Mouse (Mus musculus): ENCODE data around the gene Ifnlr1.
"Not testable (repeated sequence)": the region's sequence is repeated elsewhere in the genome, so short reads cannot be mapped to it uniquely, and the experiment has no call there.

Gene Ifnlr1

GRCm38 (mm10) chr4:135683553-135683952 is 2.5 kb upstream of the Ifnlr1 start:
- no peak for DNase-seq (ENCODE audit: extremely low read depth, low read depth, low spot score)

- no peak for DNase-seq (ENCODE audit: extremely low read depth, low read depth, low spot score)
Measured at GRCm38 (mm10) chr4:135684731-135685130, 1.4 kb upstream of the Ifnlr1 start.

- no peak for DNase-seq (ENCODE audit: extremely low read depth, low read depth, low spot score)
Measured at GRCm38 (mm10) chr4:135686568-135686953, 474 bp downstream of the Ifnlr1 start.

- DNase-seq (ENCODE audit: extremely low read depth, low read depth, low spot score), result peak; percentile 95
Measured at GRCm38 (mm10) chr4:135689797-135690196, 3.7 kb downstream of the Ifnlr1 start.

GRCm38 (mm10) chr4:135690241-135690640 is 4.2 kb downstream of the Ifnlr1 start:
- no peak for DNase-seq (ENCODE audit: extremely low read depth, low read depth, low spot score)

GRCm38 (mm10) chr4:135692916-135693315 is 6.8 kb downstream of the Ifnlr1 start:
- DNase-seq (ENCODE audit: extremely low read depth, low read depth, low spot score), result no peak

- no peak for DNase-seq (ENCODE audit: extremely low read depth, low read depth, low spot score)
Measured at GRCm38 (mm10) chr4:135698498-135698897, 12.4 kb downstream of the Ifnlr1 start.

- no peak for DNase-seq (ENCODE audit: extremely low read depth, low read depth, low spot score)
Measured at GRCm38 (mm10) chr4:135703497-135703896, 17.4 kb downstream of the Ifnlr1 start.

GRCm38 (mm10) chr4:135704016-135704415 is 17.9 kb downstream of the Ifnlr1 start:
- no peak for DNase-seq (ENCODE audit: extremely low read depth, low read depth, low spot score)

GRCm38 (mm10) chr4:135706045-135706444 is 20.0 kb downstream of the Ifnlr1 start:
- DNase-seq (ENCODE audit: extremely low read depth, low read depth, low spot score), result no peak

- DNase-seq (ENCODE audit: extremely low read depth, low read depth, low spot score), result no peak
Measured at GRCm38 (mm10) chr4:135709072-135709564, 23.0 kb downstream of the Ifnlr1 start.

- DNase-seq (ENCODE audit: extremely low read depth, low read depth, low spot score), result no peak
Measured at GRCm38 (mm10) chr4:135709621-135710020, 23.5 kb downstream of the Ifnlr1 start.

- DNase-seq (ENCODE audit: extremely low read depth, low read depth, low spot score), result no peak
Measured at GRCm38 (mm10) chr4:135710392-135710791, 24.3 kb downstream of the Ifnlr1 start.

- no peak for DNase-seq (ENCODE audit: extremely low read depth, low read depth, low spot score)
Measured at GRCm38 (mm10) chr4:135714776-135715175, 28.7 kb downstream of the Ifnlr1 start.

- DNase-seq (ENCODE audit: extremely low read depth, low read depth, low spot score), result not testable (repeated sequence)
Measured at GRCm38 (mm10) chr4:135716438-135716837, 30.4 kb downstream of the Ifnlr1 start.

GRCm38 (mm10) chr4:135722540-135723290 is 36.6 kb downstream of the Ifnlr1 start:
- no peak for DNase-seq (ENCODE audit: extremely low read depth, low read depth, low spot score)

- DNase-seq (ENCODE audit: extremely low read depth, low read depth, low spot score), result no peak
Measured at GRCm38 (mm10) chr4:135726416-135726815, 40.3 kb downstream of the Ifnlr1 start.

- DNase-seq (ENCODE audit: extremely low read depth, low read depth, low spot score), result no peak
Measured at GRCm38 (mm10) chr4:135727817-135728216, 41.7 kb downstream of the Ifnlr1 start, which contains the start of gene Il22ra1. Gene Il22ra1, plus strand, starts transcription at chr4:135728172.

- no peak for DNase-seq (ENCODE audit: extremely low read depth, low read depth, low spot score)
Measured at GRCm38 (mm10) chr4:135730204-135730603, 44.1 kb downstream of the Ifnlr1 start.

- no peak for DNase-seq (ENCODE audit: extremely low read depth, low read depth, low spot score)
Measured at GRCm38 (mm10) chr4:135730951-135731350, 44.9 kb downstream of the Ifnlr1 start.

- no peak for DNase-seq (ENCODE audit: extremely low read depth, low read depth, low spot score)
Measured at GRCm38 (mm10) chr4:135733901-135734300, 47.8 kb downstream of the Ifnlr1 start.

GRCm38 (mm10) chr4:135736903-135737302 is 50.8 kb downstream of the Ifnlr1 start:
- DNase-seq (ENCODE audit: extremely low read depth, low read depth, low spot score), result no peak

- no peak for DNase-seq (ENCODE audit: extremely low read depth, low read depth, low spot score)
Measured at GRCm38 (mm10) chr4:135738237-135738636, 52.1 kb downstream of the Ifnlr1 start.

All from fat pad, adult 2 months (tissue).